Comparison of ENCODE assay signal across 8 mouse cellular contexts in genomic region chr2:92008623-92009404, GRCm38 (mm10). TPM values are rescaled to one million over a fixed set of nuclear protein-coding genes. Genes with fewer than 3 reads are reported as not detected.
DNase-seq lines count a peak whose midpoint lies in the region; ATAC-seq lines count a peak whose summit lies in the region.

No protein-coding gene starts in this region.

- 3% methylated on average over 20 of the region's 20 CpGs for WGBS in hindbrain, embryonic 15.5 days

- peaks cover 21% of the 10 kb centered on the region for H3K4me1 ChIP-seq in hindbrain, embryonic 15.5 days (replicated peaks)

- H3K27me3 ChIP-seq in hindbrain, embryonic 15.5 days: 0 out of 2 replicates have a peak, but pooled peaks cover 3% of the 10 kb centered on the region

- ATAC-seq in hindbrain, embryonic 15.5 days (ENCODE audit: low FRiP score, low read depth): peak; percentile 40; the same call in 1 of the 2 replicates
- peak; percentile 6; the same call in 1 of the 2 replicates for ATAC-seq in megakaryocyte-erythroid progenitor cell, adult 5-6 weeks (replicated peaks; ENCODE audit: low FRiP score, low TSS enrichment, poor library complexity, severe bottlenecking)

- H3K9me3 ChIP-seq in hindbrain, embryonic 15.5 days: no peaks in the 10 kb centered on the region

- peak overlapping the region; percentile 52 for H3K4me3 ChIP-seq in hindbrain, embryonic 15.5 days

- no peaks in the 10 kb centered on the region for H3K36me3 ChIP-seq in hindbrain, embryonic 15.5 days

- H3K9ac ChIP-seq in hindbrain, embryonic 15.5 days: peak overlapping the region; percentile 54

- DNase-seq in cerebellum, adult 11-12 months: peak; percentile 27
- DNase-seq in cerebellum, adult 11 months: no peak
- DNase-seq in ovary, adult 18-20 months (ENCODE audit: low spot score): peak; percentile 11
- DNase-seq in ovary, postnatal 10 days (ENCODE audit: low spot score): no peak
- no peak for DNase-seq in urinary bladder, adult 2 months (ENCODE audit: low spot score)
- no peak for DNase-seq in thymus, postnatal 36 days

- peak overlapping the region; percentile 91 for H3K4me2 ChIP-seq in hindbrain, embryonic 15.5 days

- peak overlapping the region; percentile 86 for H3K27ac ChIP-seq in hindbrain, embryonic 15.5 days (replicated peaks)

RNA-seq across cellular contexts. Expression of gene Creb3l1, which starts 15.5 kb away (rescaled TPM):
- polyA plus RNA-seq in hindbrain, embryonic 15.5 days (2015; fragmentation: Nextera tagmentation; extraction: Ambion mirVana): 2.2 and 2.9 TPM in 2 replicates
- 0.33 TPM in 1 of 2 replicates, not detected in the other for total RNA-seq in megakaryocyte-erythroid progenitor cell, adult 5-6 weeks (2014; fragmentation: Nextera tagmentation)
- total RNA-seq in megakaryocyte-erythroid progenitor cell, adult 5-6 weeks (2017): 0.38 TPM in 1 of 2 replicates, not detected in the other
- polyA plus RNA-seq in urinary bladder, adult 2 months (2012; rRNA removed): 4.9 and 15.4 TPM in 2 replicates

RNA-seq across cellular contexts. Expression of gene Dgkz, which starts 33.1 kb away (rescaled TPM):
- 32.4 and 40.9 TPM in 2 replicates for polyA plus RNA-seq in hindbrain, embryonic 15.5 days (2015; fragmentation: Nextera tagmentation; extraction: Ambion mirVana)
- 172 and 204 TPM in 2 replicates for total RNA-seq in megakaryocyte-erythroid progenitor cell, adult 5-6 weeks (2014; fragmentation: Nextera tagmentation)
- 44.4 and 60.2 TPM in 2 replicates for total RNA-seq in megakaryocyte-erythroid progenitor cell, adult 5-6 weeks (2017)
- polyA plus RNA-seq in urinary bladder, adult 2 months (2012; rRNA removed): 135 and 148 TPM in 2 replicates

Comparison
In these comparisons a context has a peak if more than half of its experiments do, and no peak if none do; other contexts are left out.
1. DNase-seq: peak in cerebellum, adult 11-12 months (single experiment) and ovary, adult 18-20 months (single experiment); none in cerebellum, adult 11 months (single experiment), ovary, postnatal 10 days (single experiment), urinary bladder, adult 2 months (single experiment) and thymus, postnatal 36 days (0 of 2).